Mouse (Mus musculus) cerebellum, adult 2 months (tissue): ENCODE measurements around the gene Syt14.

ENCODE experiments used
- CTCF ChIP-seq: fragments of 200-500 bp; IDR thresholded peaks from 2 replicates; pipeline ENCODE4 v1.5.1; 2011; ENCODE audit warnings: low read depth, mild to moderate bottlenecking, control low read depth, low read length, moderate library complexity, borderline replicate concordance; ENCODE audit not compliant: insufficient read depth
- POLR2A ChIP-seq: fragments of 200-500 bp; IDR thresholded peaks from 2 replicates; pipeline ENCODE4 v1.6.1; 2011; ENCODE audit warnings: low read length, control low read depth, borderline replicate concordance; ENCODE audit not compliant: insufficient read depth

GRCm38 (mm10) chr1:192852047-192852446 lies 183.5 kb downstream of the Syt14 start:
- TF ChIP-seq CTCF = no peak
- TF ChIP-seq POLR2A = no peak
